Mouse (Mus musculus) lung, embryonic 14.5 days (tissue): ENCODE results near the gene Nrm. TPM values are rescaled to one million over a fixed set of nuclear protein-coding genes. Genes with fewer than 3 reads are reported as not detected.

Experiments
- ATAC-seq: fragments of 200-750 bp; cut with Nextera tagmentation; 2 replicates; pipeline ENCODE4 v1.8.0; 2017; ENCODE audit warnings: mild to moderate bottlenecking, moderate TSS enrichment, moderate library complexity; ENCODE audit not compliant: insufficient read depth
- DNase-seq: peaks from one replicate; pipeline ENCODE4 v3.0.0-alpha.2; 2015
- H3K27ac ChIP-seq: fragments of 300-500 bp; sonication (generic); 2 replicates; pipeline ENCODE4 v1.5.1; 2014; ENCODE audit warnings: low read depth, mild to moderate bottlenecking, moderate library complexity
- H3K27me3 ChIP-seq: fragments of 300-500 bp; sonication (generic); 2 replicates; pipeline ENCODE4 v1.6.1; 2014; ENCODE audit warnings: low read length, control low read depth; ENCODE audit not compliant: insufficient read depth
- H3K36me3 ChIP-seq: fragments of 300-500 bp; sonication (generic); 2 replicates; pipeline ENCODE4 v1.6.1; 2014; ENCODE audit warnings: control low read depth; ENCODE audit not compliant: insufficient read depth
- H3K4me1 ChIP-seq: fragments of 300-500 bp; sonication (generic); 2 replicates; pipeline ENCODE4 v1.6.1; 2014; ENCODE audit warnings: antibody characterized with exemption, control low read depth; ENCODE audit not compliant: insufficient read depth
- H3K4me2 ChIP-seq: fragments of 300-500 bp; sonication (generic); 2 replicates; pipeline ENCODE4 v1.6.1; 2014; ENCODE audit warnings: mild to moderate bottlenecking
- H3K4me3 ChIP-seq: fragments of 300-500 bp; sonication (generic); 2 replicates; pipeline ENCODE4 v1.5.1; 2014; ENCODE audit warnings: low read depth, low read length
- H3K9ac ChIP-seq: fragments of 300-500 bp; sonication (generic); 2 replicates; pipeline ENCODE4 v1.6.1; 2014
- H3K9me3 ChIP-seq: fragments of 300-500 bp; sonication (generic); 2 replicates; pipeline ENCODE4 v1.6.1; 2016; ENCODE audit warnings: low read depth, low read length, control low read depth
- CTCF ChIP-seq: IDR thresholded peaks from 2 replicates; pipeline ENCODE4 v1.5.1; 2016; ENCODE audit warnings: antibody characterized with exemption, low read depth
- WGBS: fragments of 180-500 bp; shearing (Covaris S2); extraction: QIAGEN DNeasy Blood & Tissue Kit; methylation state at CpG from one replicate; pipeline ENCODE4 v1.1.7; 2014; 5-methylcytosine and 5-hydroxymethylcytosine counted together
- polyA plus RNA-seq: library from polyadenylated mRNA; unstranded; fragments of >200 nt; fragmentation: Nextera tagmentation; extraction: Ambion mirVana; gene quantifications from 2 replicates; pipeline ENCODE4 v1.2.1, GENCODE M21; 2014

Nrm gene
- polyA plus RNA-seq, 1 experiment from 2014 or later, result 72.0 TPM

DNA sequence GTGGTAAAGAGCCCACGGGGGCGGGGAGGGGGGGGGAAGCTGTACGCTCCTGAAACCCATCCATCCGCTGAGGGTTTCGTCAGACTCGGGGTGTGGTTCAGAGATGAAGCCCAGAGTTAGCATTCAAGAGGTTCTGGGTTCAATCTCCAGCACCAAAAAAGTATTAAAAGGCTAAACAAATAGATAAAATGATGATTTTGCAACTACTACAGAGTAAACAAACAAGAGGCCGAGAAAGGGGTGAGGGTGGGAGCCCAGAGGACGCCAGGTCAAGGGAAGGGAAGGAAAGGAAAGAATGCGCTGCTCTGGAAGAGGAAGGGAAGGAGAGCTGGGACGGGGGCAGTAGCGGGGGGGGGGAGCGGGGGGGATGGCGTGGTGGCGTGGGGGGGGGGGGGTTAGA, 44.4 kb upstream of the Nrm start:
- H3K9me3 ChIP-seq, result no peaks in the 10 kb centered on the region
- H3K4me2 ChIP-seq, result no peak overlapping the region
- H3K27me3 ChIP-seq, result no peaks in the 10 kb centered on the region
- H3K4me3 ChIP-seq, result no peak overlapping the region
- ATAC-seq, result no peak
- peak; percentile 26 for DNase-seq
- no peak overlapping the region for H3K27ac ChIP-seq
- H3K36me3 ChIP-seq, result no peaks in the 10 kb centered on the region
- H3K4me1 ChIP-seq, result peaks cover 30% of the 10 kb centered on the region
- WGBS, result 25% methylated on average over 14 of the region's 14 CpGs
- no peak for TF ChIP-seq CTCF
- no peak overlapping the region for H3K9ac ChIP-seq

DNA sequence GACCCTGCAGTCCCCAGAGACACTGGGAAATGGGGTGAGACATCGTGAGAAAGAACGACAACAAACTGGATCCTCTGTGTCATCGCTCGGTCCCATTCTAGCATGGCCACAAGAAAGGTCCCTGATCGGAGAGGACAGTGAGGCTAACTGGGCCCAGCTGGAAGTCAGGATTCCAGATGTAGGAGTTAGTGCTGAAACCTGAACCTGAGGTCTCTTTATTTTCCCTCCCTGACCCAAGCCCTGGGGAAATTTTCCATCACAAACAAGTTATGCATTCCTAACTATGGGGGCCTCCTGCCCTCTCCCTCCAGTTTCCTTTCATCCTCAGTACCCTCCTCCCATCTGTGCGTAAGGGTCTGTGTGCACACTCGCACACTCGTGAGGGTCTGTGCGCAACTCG, 43.9 kb upstream of the Nrm start:
- Histone ChIP-seq H3K27me3 (no peaks in the 10 kb centered on the region), H3K36me3 (no peaks in the 10 kb centered on the region), H3K9me3 (no peaks in the 10 kb centered on the region), H3K9ac (0 out of 2 replicates have a peak overlapping the region, but pooled peaks have one; percentile 28), H3K4me1 (peaks cover 29% of the 10 kb centered on the region), H3K27ac (peak overlapping the region; percentile 36; the same call in 1 of the 2 replicates), H3K4me3 (no peak overlapping the region), H3K4me2 (no peak overlapping the region)
- ATAC-seq (no peak), DNase-seq (peak; percentile 51)
- TF ChIP-seq CTCF, result no peak
- WGBS, result 32% methylated on average over 10 of the region's 10 CpGs

DNA sequence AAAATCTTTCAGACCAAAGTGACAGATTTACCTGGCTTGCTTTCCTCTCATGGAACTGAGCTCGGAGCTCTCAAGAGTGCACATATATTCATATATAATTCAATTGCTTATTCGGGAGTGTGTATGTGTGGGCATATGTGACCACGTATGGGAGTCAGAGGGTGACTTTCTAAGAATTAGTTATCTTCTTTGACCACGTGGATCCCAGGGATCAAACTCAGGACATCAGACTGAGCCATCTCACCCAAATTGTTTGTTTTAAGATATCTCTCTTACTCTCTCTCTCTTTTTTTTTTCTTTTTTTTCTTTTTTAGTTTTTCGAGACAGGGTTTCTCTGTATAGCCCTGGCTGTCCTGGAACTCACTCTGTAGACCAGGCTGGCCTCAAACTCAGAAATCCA, 41.0 kb upstream of the Nrm start:
- H3K4me1 ChIP-seq, result peaks cover 13% of the 10 kb centered on the region
- WGBS, result 78% methylated on average over 5 of the region's 5 CpGs
- no peak overlapping the region for H3K4me2 ChIP-seq
- no peak overlapping the region for H3K9ac ChIP-seq
- no peaks in the 10 kb centered on the region for H3K27me3 ChIP-seq
- H3K27ac ChIP-seq, result no peak overlapping the region
- no peak for DNase-seq
- H3K4me3 ChIP-seq, result no peak overlapping the region
- no peak for ATAC-seq
- no peaks in the 10 kb centered on the region for H3K9me3 ChIP-seq
- H3K36me3 ChIP-seq, result peaks cover 4% of the 10 kb centered on the region; the same call in 1 of the 2 replicates
- no peak for TF ChIP-seq CTCF

DNA sequence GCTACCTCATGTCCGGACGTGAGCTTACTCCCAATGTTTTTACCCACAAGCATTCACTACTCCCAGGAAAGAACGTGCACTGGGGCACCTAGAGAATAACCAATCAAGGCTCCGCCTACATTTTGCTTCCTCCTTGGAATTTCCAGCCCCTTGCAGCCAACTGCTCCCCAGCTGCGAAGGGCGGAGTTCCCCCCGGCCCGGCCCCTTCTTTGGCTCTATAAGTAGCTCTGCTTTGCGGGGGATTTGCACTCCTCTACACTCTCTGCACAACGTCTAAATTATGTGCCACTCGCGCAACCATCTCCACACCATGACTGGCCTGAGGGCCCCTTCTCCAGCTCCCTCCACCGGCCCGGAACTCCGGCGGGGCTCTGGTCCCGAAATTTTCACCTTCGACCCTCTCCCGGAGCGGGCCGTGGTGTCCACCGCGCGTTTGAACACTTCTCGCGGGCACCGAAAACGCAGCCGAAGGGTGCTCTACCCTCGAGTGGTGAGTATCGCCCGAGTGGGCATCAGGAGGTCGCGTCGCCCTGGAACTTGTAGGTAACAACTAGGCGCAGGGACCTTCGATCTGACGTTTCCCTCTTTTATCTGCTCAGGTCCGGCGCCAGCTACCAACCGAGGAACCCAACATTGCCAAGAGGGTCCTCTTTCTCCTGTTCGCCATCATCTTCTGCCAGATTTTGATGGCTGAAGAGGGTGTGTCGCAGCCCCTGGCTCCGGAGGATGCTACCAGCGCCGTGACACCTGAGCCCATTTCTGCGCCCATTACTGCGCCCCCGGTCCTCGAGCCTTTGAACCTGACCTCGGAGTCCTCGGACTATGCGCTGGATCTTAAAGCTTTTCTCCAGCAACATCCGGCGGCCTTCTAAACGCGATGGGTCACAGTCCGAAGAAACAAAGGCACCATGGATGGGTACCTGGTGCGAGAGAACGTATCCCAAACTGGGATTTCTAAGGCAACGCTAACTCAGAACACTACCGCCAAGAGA, 39.4 kb upstream of the Nrm start, which contains the start of gene Ier3:
Gene Ier3 (plus strand): TSS at position 246 of the 992 bp plus-strand sequence.
- Histone ChIP-seq H3K4me1 (peaks cover 13% of the 10 kb centered on the region), H3K9me3 (no peaks in the 10 kb centered on the region), H3K4me3 (peak within 1 kb of the TSS; percentile 61), H3K4me2 (peak within 1 kb of the TSS; percentile 98), H3K9ac (peak within 1 kb of the TSS; percentile 54), H3K27ac (peak within 1 kb of the TSS; percentile 72), H3K36me3 (peaks cover 13% of the 10 kb centered on the region; the same call in 1 of the 2 replicates), H3K27me3 (no peaks in the 10 kb centered on the region)
- DNase-seq, result peak; percentile 93
- no peak for TF ChIP-seq CTCF
- under 1% methylated on average over 62 of the region's 62 CpGs for WGBS
- peak; percentile 69 for ATAC-seq

DNA sequence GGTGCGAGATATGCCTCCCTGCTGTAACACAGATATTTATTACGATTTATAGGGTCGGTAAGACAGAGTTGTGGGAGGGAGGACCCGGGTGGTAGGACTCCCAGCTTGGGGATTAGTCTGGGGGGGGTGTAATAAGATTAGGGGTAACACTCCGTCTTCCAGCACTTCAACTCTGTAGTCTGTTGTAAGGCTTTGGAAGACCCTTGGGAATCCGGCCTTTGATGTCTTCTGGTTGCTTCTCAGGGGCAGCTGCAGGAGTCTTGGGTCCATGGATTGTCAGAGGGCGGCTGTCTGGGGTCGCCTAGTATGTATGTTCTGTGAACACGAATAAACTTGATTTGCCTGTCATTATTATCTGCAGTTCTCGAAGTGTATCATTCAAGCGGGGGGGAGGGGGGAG, 38.6 kb upstream of the Nrm start:
- DNase-seq (no peak), ATAC-seq (peak; percentile 2; the same call in 1 of the 2 replicates)
- H3K27ac ChIP-seq, result peak overlapping the region; percentile 72
- no peaks in the 10 kb centered on the region for H3K27me3 ChIP-seq
- no peak for TF ChIP-seq CTCF
- peak overlapping the region; percentile 61 for H3K4me3 ChIP-seq
- H3K9ac ChIP-seq, result peak overlapping the region; percentile 54
- H3K4me1 ChIP-seq, result peaks cover 8% of the 10 kb centered on the region
- H3K36me3 ChIP-seq, result peaks cover 21% of the 10 kb centered on the region
- no peaks in the 10 kb centered on the region for H3K9me3 ChIP-seq
- H3K4me2 ChIP-seq, result peak overlapping the region; percentile 98
- 4% methylated on average over 11 of the region's 11 CpGs for WGBS

DNA sequence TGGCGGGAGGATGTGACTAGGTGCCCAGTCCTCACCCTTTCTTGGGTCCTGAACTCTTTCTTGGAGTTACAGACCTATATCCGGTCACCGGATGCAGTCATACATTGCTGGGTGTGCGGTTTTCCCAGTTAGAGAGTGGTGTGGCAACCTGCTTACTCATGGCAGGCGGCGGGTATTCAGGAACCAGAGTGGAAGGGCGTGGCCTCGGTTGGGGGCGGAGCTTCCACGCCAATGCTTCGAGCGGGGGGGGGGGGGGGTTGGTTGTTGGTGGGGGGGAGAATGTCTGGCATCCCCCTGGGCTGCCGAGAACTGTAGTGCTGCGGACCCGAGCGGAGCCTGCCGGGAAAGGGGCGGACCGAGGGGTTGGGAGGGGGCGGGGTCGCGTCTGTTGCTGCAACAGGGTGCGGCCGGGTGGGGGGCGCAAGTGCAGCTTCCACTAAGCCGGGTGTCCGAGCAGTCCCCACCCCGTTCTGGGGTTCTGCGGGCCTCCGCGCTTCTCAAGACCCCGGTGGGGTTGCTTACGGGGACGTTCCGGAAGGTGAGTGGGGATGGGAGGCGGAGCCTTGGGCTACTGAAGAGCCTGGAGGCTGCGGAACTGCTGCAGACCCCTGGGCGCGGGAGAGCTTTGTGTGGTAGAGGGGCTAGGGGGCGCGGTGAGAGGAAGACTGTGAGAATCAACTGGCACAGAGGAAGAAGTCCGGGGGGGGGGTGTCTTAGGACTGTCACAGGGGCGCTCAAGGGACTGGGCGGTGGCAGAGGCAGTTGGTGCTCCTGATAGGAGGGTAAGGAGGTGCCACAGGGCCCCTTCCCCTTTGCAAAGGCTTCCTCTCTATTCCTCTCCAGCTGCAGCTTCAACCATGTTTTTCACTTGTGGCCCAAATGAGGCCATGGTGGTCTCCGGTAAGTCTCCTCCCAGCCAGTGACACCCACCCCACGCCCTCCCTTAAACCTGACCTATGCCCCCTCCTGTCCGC, 37.9 kb upstream of the Nrm start, which contains the start of gene Flot1:
Gene Flot1 (plus strand): TSS at position 267 of the 974 bp plus-strand sequence.
- ATAC-seq, result peak; percentile 85

More for the DNA sequence above, 37.9 kb upstream of the Nrm start, which contains the start of gene Flot1:
- H3K27me3 ChIP-seq, result no peaks in the 10 kb centered on the region
- DNase-seq, result peak; percentile 94
- H3K4me1 ChIP-seq, result peaks cover 8% of the 10 kb centered on the region
- no peak; the same call in 1 of the 2 replicates for TF ChIP-seq CTCF
- H3K36me3 ChIP-seq, result peaks cover 26% of the 10 kb centered on the region
- no peaks in the 10 kb centered on the region for H3K9me3 ChIP-seq
- under 1% methylated on average over 41 of the region's 47 CpGs for WGBS
- H3K4me2 ChIP-seq, result peak within 1 kb of the TSS; percentile 98
- peak within 1 kb of the TSS; percentile 82 for H3K27ac ChIP-seq
- peak within 1 kb of the TSS; percentile 65 for H3K9ac ChIP-seq
- peak within 1 kb of the TSS; percentile 61 for H3K4me3 ChIP-seq
